Mouse (Mus musculus): Measurements from ENCODE around the gene Golga2. TPM values are rescaled to one million over a fixed set of nuclear protein-coding genes. Genes with fewer than 3 reads are reported as not detected.

Gene Golga2
- polyA plus RNA-seq, 1 experiment from 2014 or later: 20.2 TPM

- no peak for ATAC-seq (replicated peaks; ENCODE audit: low FRiP score, low TSS enrichment, low read depth)
- Histone ChIP-seq H3K4me1 (replicated peaks; ENCODE audit: control insufficient read depth, insufficient read depth, low read length) (0 out of 2 replicates have a peak, but pooled peaks cover 3% of the 10 kb centered on the region), H3K4me3 (ENCODE audit: low read depth, low read length) (no peak overlapping the region), H3K4me2 (ENCODE audit: low read length) (no peak overlapping the region), H3K9me3 (ENCODE audit: control insufficient read depth, low read length) (no peaks in the 10 kb centered on the region), H3K27ac (ENCODE audit: low read depth) (no peak overlapping the region), H3K9ac (ENCODE audit: low read length) (no peak overlapping the region), H3K27me3 (replicated peaks; ENCODE audit: control insufficient read depth, insufficient read depth, low read length) (no peaks in the 10 kb centered on the region), H3K36me3 (ENCODE audit: control insufficient read depth, insufficient read depth, low read length) (no peaks in the 10 kb centered on the region)
- WGBS: 65% methylated on average over 4 of the region's 4 CpGs
- DNase-seq (ENCODE audit: low spot score): no peak
Observed at GRCm38 (mm10) chr2:32327200-32327599, 40.0 kb downstream of the Golga2 start.

- Histone ChIP-seq H3K4me1 (replicated peaks; ENCODE audit: control insufficient read depth, insufficient read depth, low read length) (0 out of 2 replicates have a peak, but pooled peaks cover 3% of the 10 kb centered on the region), H3K27me3 (replicated peaks; ENCODE audit: control insufficient read depth, insufficient read depth, low read length) (no peaks in the 10 kb centered on the region), H3K36me3 (ENCODE audit: control insufficient read depth, insufficient read depth, low read length) (no peaks in the 10 kb centered on the region), H3K4me3 (ENCODE audit: low read depth, low read length) (no peak overlapping the region), H3K27ac (ENCODE audit: low read depth) (no peak overlapping the region), H3K9me3 (ENCODE audit: control insufficient read depth, low read length) (no peaks in the 10 kb centered on the region), H3K4me2 (ENCODE audit: low read length) (no peak overlapping the region), H3K9ac (ENCODE audit: low read length) (0 out of 2 replicates have a peak overlapping the region, but pooled peaks have one; percentile 10)
- WGBS: 29% methylated on average over 13 of the region's 13 CpGs
- no peak for ATAC-seq (replicated peaks; ENCODE audit: low FRiP score, low TSS enrichment, low read depth)
- DNase-seq (ENCODE audit: low spot score): no peak
Observed at GRCm38 (mm10) chr2:32328911-32329460, 41.8 kb downstream of the Golga2 start.

GRCm38 (mm10) chr2:32329531-32329930, 42.3 kb downstream of the Golga2 start:
- Histone ChIP-seq H3K4me1 (replicated peaks; ENCODE audit: control insufficient read depth, insufficient read depth, low read length) (0 out of 2 replicates have a peak, but pooled peaks cover 3% of the 10 kb centered on the region), H3K4me3 (ENCODE audit: low read depth, low read length) (no peak overlapping the region), H3K36me3 (ENCODE audit: control insufficient read depth, insufficient read depth, low read length) (peaks cover 2% of the 10 kb centered on the region; the same call in 1 of the 2 replicates), H3K9me3 (ENCODE audit: control insufficient read depth, low read length) (no peaks in the 10 kb centered on the region), H3K27me3 (replicated peaks; ENCODE audit: control insufficient read depth, insufficient read depth, low read length) (no peaks in the 10 kb centered on the region), H3K27ac (ENCODE audit: low read depth) (no peak overlapping the region), H3K9ac (ENCODE audit: low read length) (no peak overlapping the region), H3K4me2 (ENCODE audit: low read length) (no peak overlapping the region)
- DNase-seq (ENCODE audit: low spot score) (no peak), ATAC-seq (replicated peaks; ENCODE audit: low FRiP score, low TSS enrichment, low read depth) (no peak)
- WGBS: 33% methylated on average over 6 of the region's 6 CpGs

- H3K36me3 ChIP-seq (ENCODE audit: control insufficient read depth, insufficient read depth, low read length): peaks cover 21% of the 10 kb centered on the region
- 83% methylated on average over 5 of the region's 5 CpGs for WGBS
- no peak for DNase-seq (ENCODE audit: low spot score)
Observed at GRCm38 (mm10) chr2:32332159-32332558, 45.0 kb downstream of the Golga2 start.

GRCm38 (mm10) chr2:32335888-32336287, 48.7 kb downstream of the Golga2 start:
- H3K4me3 ChIP-seq (ENCODE audit: low read depth, low read length): no peak overlapping the region
- peaks cover 37% of the 10 kb centered on the region for H3K36me3 ChIP-seq (ENCODE audit: control insufficient read depth, insufficient read depth, low read length)
- H3K4me2 ChIP-seq (ENCODE audit: low read length): no peak overlapping the region
- no peak overlapping the region for H3K27ac ChIP-seq (ENCODE audit: low read depth)
- no peak for DNase-seq (ENCODE audit: low spot score)
- 50% methylated on average over 15 of the region's 15 CpGs for WGBS
- no peaks in the 10 kb centered on the region for H3K4me1 ChIP-seq (replicated peaks; ENCODE audit: control insufficient read depth, insufficient read depth, low read length)
- H3K9ac ChIP-seq (ENCODE audit: low read length): no peak overlapping the region
- no peaks in the 10 kb centered on the region for H3K9me3 ChIP-seq (ENCODE audit: control insufficient read depth, low read length)
- no peak for ATAC-seq (replicated peaks; ENCODE audit: low FRiP score, low TSS enrichment, low read depth)
- no peaks in the 10 kb centered on the region for H3K27me3 ChIP-seq (replicated peaks; ENCODE audit: control insufficient read depth, insufficient read depth, low read length)

More at GRCm38 (mm10) chr2:32332159-32332558, 45.0 kb downstream of the Golga2 start:
- H3K4me1 ChIP-seq (replicated peaks; ENCODE audit: control insufficient read depth, insufficient read depth, low read length): no peaks in the 10 kb centered on the region
- H3K27me3 ChIP-seq (replicated peaks; ENCODE audit: control insufficient read depth, insufficient read depth, low read length): no peaks in the 10 kb centered on the region
- H3K4me3 ChIP-seq (ENCODE audit: low read depth, low read length): no peak overlapping the region
- H3K9ac ChIP-seq (ENCODE audit: low read length): no peak overlapping the region
- no peak overlapping the region for H3K27ac ChIP-seq (ENCODE audit: low read depth)
- ATAC-seq (replicated peaks; ENCODE audit: low FRiP score, low TSS enrichment, low read depth): no peak
- no peaks in the 10 kb centered on the region for H3K9me3 ChIP-seq (ENCODE audit: control insufficient read depth, low read length)
- no peak overlapping the region for H3K4me2 ChIP-seq (ENCODE audit: low read length)

- DNase-seq (ENCODE audit: low spot score) (no peak), ATAC-seq (replicated peaks; ENCODE audit: low FRiP score, low TSS enrichment, low read depth) (no peak)
- WGBS: 49% methylated on average over 26 of the region's 26 CpGs
- no peak overlapping the region for H3K9ac ChIP-seq (ENCODE audit: low read length)
- H3K4me3 ChIP-seq (ENCODE audit: low read depth, low read length): no peak overlapping the region
- H3K4me1 ChIP-seq (replicated peaks; ENCODE audit: control insufficient read depth, insufficient read depth, low read length): no peaks in the 10 kb centered on the region
- H3K36me3 ChIP-seq (ENCODE audit: control insufficient read depth, insufficient read depth, low read length): peaks cover 29% of the 10 kb centered on the region
- no peak overlapping the region for H3K27ac ChIP-seq (ENCODE audit: low read depth)
- H3K27me3 ChIP-seq (replicated peaks; ENCODE audit: control insufficient read depth, insufficient read depth, low read length): no peaks in the 10 kb centered on the region
- H3K4me2 ChIP-seq (ENCODE audit: low read length): no peak overlapping the region
- no peaks in the 10 kb centered on the region for H3K9me3 ChIP-seq (ENCODE audit: control insufficient read depth, low read length)
Observed at GRCm38 (mm10) chr2:32339912-32340642, 52.9 kb downstream of the Golga2 start.

GRCm38 (mm10) chr2:32340836-32341633, 53.9 kb downstream of the Golga2 start:
- no peak for ATAC-seq (replicated peaks; ENCODE audit: low FRiP score, low TSS enrichment, low read depth)
- H3K4me2 ChIP-seq (ENCODE audit: low read length): no peak overlapping the region
- no peak overlapping the region for H3K27ac ChIP-seq (ENCODE audit: low read depth)
- H3K27me3 ChIP-seq (replicated peaks; ENCODE audit: control insufficient read depth, insufficient read depth, low read length): no peaks in the 10 kb centered on the region
- H3K9ac ChIP-seq (ENCODE audit: low read length): no peak overlapping the region
- no peak for DNase-seq (ENCODE audit: low spot score)
- H3K4me1 ChIP-seq (replicated peaks; ENCODE audit: control insufficient read depth, insufficient read depth, low read length): no peaks in the 10 kb centered on the region
- WGBS: 83% methylated on average over 13 of the region's 13 CpGs
- no peaks in the 10 kb centered on the region for H3K9me3 ChIP-seq (ENCODE audit: control insufficient read depth, low read length)
- no peak overlapping the region for H3K4me3 ChIP-seq (ENCODE audit: low read depth, low read length)
- peaks cover 20% of the 10 kb centered on the region for H3K36me3 ChIP-seq (ENCODE audit: control insufficient read depth, insufficient read depth, low read length)

GRCm38 (mm10) chr2:32341634-32341939, 54.4 kb downstream of the Golga2 start:
- peaks cover 20% of the 10 kb centered on the region for H3K36me3 ChIP-seq (ENCODE audit: control insufficient read depth, insufficient read depth, low read length)
- WGBS: 90% methylated on average over 4 of the region's 4 CpGs
- H3K9ac ChIP-seq (ENCODE audit: low read length): no peak overlapping the region
- H3K4me1 ChIP-seq (replicated peaks; ENCODE audit: control insufficient read depth, insufficient read depth, low read length): no peaks in the 10 kb centered on the region
- no peaks in the 10 kb centered on the region for H3K9me3 ChIP-seq (ENCODE audit: control insufficient read depth, low read length)
- H3K4me2 ChIP-seq (ENCODE audit: low read length): no peak overlapping the region
- no peaks in the 10 kb centered on the region for H3K27me3 ChIP-seq (replicated peaks; ENCODE audit: control insufficient read depth, insufficient read depth, low read length)
- no peak overlapping the region for H3K27ac ChIP-seq (ENCODE audit: low read depth)
- ATAC-seq (replicated peaks; ENCODE audit: low FRiP score, low TSS enrichment, low read depth): no peak
- no peak for DNase-seq (ENCODE audit: low spot score)
- H3K4me3 ChIP-seq (ENCODE audit: low read depth, low read length): no peak overlapping the region

All from intestine, embryonic 14.5 days (tissue).